Mouse (Mus musculus): ENCODE results near the gene Hsbp1.
"Not testable (repeated sequence)": the region's sequence is repeated elsewhere in the genome, so short reads cannot be mapped to it uniquely, and the experiment has no call there.

The Hsbp1 gene

DNA sequence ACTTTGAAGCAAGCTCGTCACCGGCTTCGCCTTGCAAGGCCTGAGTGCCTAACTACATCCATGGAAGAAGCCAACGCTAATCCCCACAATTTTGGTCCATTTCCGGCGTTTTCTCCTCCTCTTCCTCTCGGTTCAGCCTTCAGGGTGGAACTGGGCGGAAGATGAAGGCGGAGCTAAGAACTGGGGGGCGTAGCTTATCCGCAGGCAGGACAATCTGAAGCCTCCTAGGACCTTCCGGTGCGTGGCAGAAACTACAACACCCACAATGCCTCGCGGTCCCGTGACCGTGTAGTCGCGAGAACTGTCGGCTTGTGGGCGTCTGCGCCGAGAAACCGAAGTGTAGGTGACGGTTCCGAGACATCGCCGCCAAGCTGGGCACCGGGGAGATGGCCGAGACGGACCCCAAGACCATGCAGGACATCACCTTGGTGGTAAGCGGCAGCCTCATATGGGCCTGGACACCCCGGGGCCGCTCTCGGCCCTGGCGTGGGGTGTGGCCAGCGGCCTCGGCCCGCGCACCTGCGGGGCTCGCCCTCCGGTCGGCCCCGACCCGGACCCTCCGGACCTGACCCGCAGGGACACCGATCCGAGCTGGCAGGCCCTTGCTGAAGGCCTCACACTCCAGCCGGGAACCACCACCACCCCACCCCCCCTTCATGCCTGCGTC, at the start of gene Hsbp1:
Gene Hsbp1 (plus strand): TSS at position 299 of the 667 bp plus-strand sequence.
- peak; percentile 96 for DNase-seq (ENCODE audit: low read depth)

GRCm38 (mm10) chr8:119295477-119295876, 48.8 kb upstream of the Hsbp1 start:
- no peak for DNase-seq (ENCODE audit: low read depth)

GRCm38 (mm10) chr8:119297752-119298151, 46.5 kb upstream of the Hsbp1 start:
- DNase-seq (ENCODE audit: low read depth) = peak; percentile 53

- no peak for DNase-seq (ENCODE audit: low read depth)
These were observed 44.0 kb upstream of the Hsbp1 start for GRCm38 (mm10) chr8:119300335-119300734.

- no peak for DNase-seq (ENCODE audit: low read depth)
These were observed 40.1 kb upstream of the Hsbp1 start for GRCm38 (mm10) chr8:119304196-119304595.

DNA sequence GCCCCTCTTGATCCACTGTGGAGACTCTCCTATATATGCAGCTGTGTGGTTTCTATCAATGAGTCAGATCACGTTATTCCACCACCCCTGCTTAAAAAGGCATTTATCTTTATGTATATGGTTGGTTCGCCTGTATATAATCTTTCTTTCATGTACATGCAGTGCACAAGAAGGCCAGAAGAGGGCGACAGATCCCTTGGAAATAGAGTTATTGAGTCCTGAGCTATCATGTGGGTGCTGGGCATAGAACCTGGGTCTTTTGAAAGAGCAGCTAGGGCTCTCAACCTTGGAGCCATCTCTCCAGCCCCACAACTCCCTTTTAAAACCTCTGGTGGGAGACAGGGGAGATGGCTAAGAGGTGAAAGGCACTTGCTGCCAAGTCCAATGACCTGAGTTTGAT, 32.9 kb upstream of the Hsbp1 start:
- DNase-seq (ENCODE audit: low read depth) = peak; percentile 69

- DNase-seq (ENCODE audit: low read depth) = no peak
These were observed 21.1 kb upstream of the Hsbp1 start for GRCm38 (mm10) chr8:119323215-119323614.

- DNase-seq (ENCODE audit: low read depth) = no peak
These were observed 4.7 kb upstream of the Hsbp1 start for GRCm38 (mm10) chr8:119339546-119339945.

GRCm38 (mm10) chr8:119343606-119344005, 682 bp upstream of the Hsbp1 start:
- no peak for DNase-seq (ENCODE audit: low read depth)

DNA sequence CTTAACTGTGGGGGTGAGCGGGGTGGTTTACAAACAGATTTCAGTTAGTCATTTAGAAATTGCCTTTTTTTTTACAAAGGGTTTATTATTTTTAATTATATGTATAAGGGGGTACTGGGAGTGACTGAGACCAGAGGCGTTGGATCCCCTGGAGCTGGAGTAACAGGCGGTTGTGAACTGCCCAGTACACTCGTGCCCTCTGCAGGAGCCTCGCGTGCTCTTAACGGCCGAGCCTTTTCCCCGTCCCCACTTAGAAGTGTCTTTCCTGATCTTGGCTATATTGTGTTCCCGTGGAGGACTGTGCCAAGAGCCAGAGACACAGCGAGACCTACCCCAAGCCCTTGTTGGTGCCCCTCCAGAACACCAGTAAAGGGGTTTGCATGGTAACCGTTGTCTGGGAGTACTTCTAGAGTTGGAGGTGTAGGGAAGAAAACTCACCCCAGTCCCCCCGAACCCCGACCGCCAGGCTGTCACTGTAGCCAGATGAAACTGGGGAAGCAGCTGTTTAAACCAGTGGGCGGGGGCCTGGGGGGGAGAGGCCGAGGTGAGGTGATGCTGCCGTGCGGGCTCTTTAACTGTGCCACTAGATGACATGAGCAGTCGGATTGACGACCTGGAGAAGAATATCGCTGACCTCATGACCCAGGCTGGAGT, 868 bp downstream of the Hsbp1 start:
- DNase-seq (ENCODE audit: low read depth) = peak; percentile 23

- peak; percentile 44 for DNase-seq (ENCODE audit: low read depth)
These were observed 1.4 kb downstream of the Hsbp1 start for GRCm38 (mm10) chr8:119345683-119346075.

DNA sequence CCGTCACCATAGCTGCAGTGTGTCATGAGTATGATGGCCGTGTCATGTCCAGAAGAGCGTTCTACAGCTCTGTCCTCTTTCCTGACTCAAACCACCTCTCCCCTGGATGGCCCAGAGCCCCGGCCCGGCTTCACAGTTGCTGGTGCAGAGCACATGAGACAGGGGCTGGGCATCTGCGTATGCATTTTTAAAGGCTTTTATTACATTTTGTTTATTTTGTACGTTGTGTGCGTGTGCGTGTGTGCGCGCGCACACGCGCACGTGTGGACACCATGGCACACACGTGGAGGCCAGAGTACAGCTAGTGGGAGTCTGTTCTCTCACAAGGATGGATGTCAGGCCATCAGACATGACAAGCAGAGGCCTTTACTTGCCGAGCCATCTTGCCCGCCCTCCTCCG, 7.4 kb downstream of the Hsbp1 start:
- DNase-seq (ENCODE audit: low read depth) = no peak

- peak; percentile 64 for DNase-seq (ENCODE audit: low read depth)
These were observed 8.8 kb downstream of the Hsbp1 start for GRCm38 (mm10) chr8:119352977-119353658.

- no peak for DNase-seq (ENCODE audit: low read depth)
These were observed 9.4 kb downstream of the Hsbp1 start for GRCm38 (mm10) chr8:119353659-119354023.

- peak; percentile 64 for DNase-seq (ENCODE audit: low read depth)
These were observed 12.3 kb downstream of the Hsbp1 start for GRCm38 (mm10) chr8:119356631-119357030.

GRCm38 (mm10) chr8:119358175-119358574, 13.9 kb downstream of the Hsbp1 start:
- DNase-seq (ENCODE audit: low read depth) = no peak

GRCm38 (mm10) chr8:119358836-119359235, 14.5 kb downstream of the Hsbp1 start:
- peak; percentile 51 for DNase-seq (ENCODE audit: low read depth)

- no peak for DNase-seq (ENCODE audit: low read depth)
These were observed 16.5 kb downstream of the Hsbp1 start for GRCm38 (mm10) chr8:119360686-119361295.

- not testable (repeated sequence) for DNase-seq (ENCODE audit: low read depth)
These were observed 30.4 kb downstream of the Hsbp1 start for GRCm38 (mm10) chr8:119374716-119375115.

- DNase-seq (ENCODE audit: low read depth) = no peak
These were observed 34.2 kb downstream of the Hsbp1 start for GRCm38 (mm10) chr8:119378476-119378875.

DNA sequence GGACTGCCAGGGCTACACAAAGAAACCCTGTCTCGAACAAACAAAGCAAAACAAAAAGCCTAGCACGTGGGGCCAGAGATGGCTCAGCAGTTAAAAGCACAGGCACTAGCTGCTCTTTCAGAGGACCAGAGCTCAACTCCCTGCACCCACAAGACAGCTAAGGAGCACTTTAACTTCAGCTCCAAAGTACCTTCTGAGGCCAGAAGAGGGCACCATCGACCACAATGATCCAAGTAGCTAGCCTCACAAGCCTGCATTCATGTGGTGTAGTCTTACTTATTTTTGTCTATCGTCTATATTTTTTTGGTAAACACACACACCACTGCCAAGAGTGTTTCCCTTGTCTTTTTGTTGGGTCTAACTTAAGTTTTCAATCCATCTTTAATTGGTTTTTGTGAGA, 36.3 kb downstream of the Hsbp1 start:
- peak; percentile 78 for DNase-seq (ENCODE audit: low read depth)

DNA sequence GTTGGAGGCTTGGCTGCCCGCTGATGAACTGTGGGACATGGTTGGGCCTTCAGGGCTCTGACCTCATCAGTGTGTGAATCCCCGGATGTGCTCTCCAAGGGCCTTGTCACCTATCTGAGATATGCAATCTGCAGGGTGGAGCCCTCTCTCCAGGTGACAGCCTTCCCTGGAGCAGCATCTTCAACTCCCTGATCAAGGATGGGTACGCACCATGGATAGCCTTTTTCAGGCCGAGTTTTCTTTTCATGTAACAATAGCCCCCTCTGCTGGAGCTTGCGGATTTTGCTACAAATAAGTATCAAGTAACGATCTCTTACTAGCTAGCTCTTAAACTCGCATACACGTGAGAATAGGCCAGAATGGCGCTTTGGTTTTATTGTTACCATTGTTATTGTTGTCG, 40.2 kb downstream of the Hsbp1 start:
- DNase-seq (ENCODE audit: low read depth) = peak; percentile 83

DNA sequence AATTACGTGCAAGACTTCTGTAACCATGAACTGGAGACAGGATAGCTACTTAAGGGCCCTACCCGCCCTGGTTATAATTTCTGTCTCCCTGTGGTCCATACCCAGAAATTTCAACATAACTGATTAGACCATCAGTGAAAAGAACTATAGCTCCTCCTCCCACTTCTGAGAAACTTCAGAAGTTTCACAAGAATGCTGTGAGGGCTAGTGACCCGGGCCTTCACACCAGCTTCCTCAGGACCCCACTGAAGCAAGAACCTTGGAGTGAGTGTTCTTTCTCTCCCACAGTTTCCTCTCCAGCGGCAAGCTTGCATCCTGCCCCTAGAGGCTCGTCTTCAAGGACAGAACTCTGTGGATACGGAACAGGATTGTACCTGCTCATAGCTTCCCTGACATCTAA, 41.6 kb downstream of the Hsbp1 start:
- no peak for DNase-seq (ENCODE audit: low read depth)
